Comparison of ENCODE assay signal across 9 mouse cellular contexts in genomic region chr8:110792574-110793200, GRCm38 (mm10). TPM values are rescaled to one million over a fixed set of nuclear protein-coding genes. Genes with fewer than 3 reads are reported as not detected.
A peak's percentile ranks its signal among the peaks of the same experiment; 100 is the strongest.
DNase-seq lines count a peak whose midpoint lies in the region; ATAC-seq and TF ChIP-seq lines count a peak whose summit lies in the region.
"Had no signal": no experiment of that assay in that cellular context is flagged by ENCODE, and none has a peak within 500 bp of the region (broad histone marks: within the 10 kb centered on the region; RNA-seq: fewer than 3 reads in every experiment).

No protein-coding gene starts in this region.

- H3K9ac ChIP-seq in hindbrain, embryonic 14.5 days = no peak overlapping the region
- H3K9ac ChIP-seq in hindbrain, embryonic 13.5 days = no peak overlapping the region
- no peak overlapping the region for H3K9ac ChIP-seq in kidney, embryonic 16.5 days (replicated peaks; ENCODE audit: low read length)

- no peak for ATAC-seq in hindbrain, embryonic 14.5 days (ENCODE audit: low FRiP score)
- ATAC-seq in hindbrain, embryonic 13.5 days (ENCODE audit: low FRiP score) = no peak
- ATAC-seq in kidney, embryonic 16.5 days (ENCODE audit: low FRiP score, low TSS enrichment) = peak; percentile 83

- peak; percentile 34 for DNase-seq in hindbrain, embryonic 14.5 days (ENCODE audit: low spot score)
- peak; percentile 60 for DNase-seq in brain, adult 2 months (ENCODE audit: low read depth, low spot score)
- DNase-seq in lung, postnatal 4 days = peak; percentile 68 to 83
- no peak for DNase-seq in adrenal gland, adult 18-20 months (ENCODE audit: low spot score in 2 of 2)
- no peak for DNase-seq in cerebellum, adult 2 months
- no peak for DNase-seq in thymus, postnatal 10 days (ENCODE audit: low spot score in 2 of 2)
- DNase-seq: heart, adult 2 months had no signal

- no peak for TF ChIP-seq POLR2A in cerebellum, adult 2 months (IDR thresholded peaks at IDR 0.05; ENCODE audit: borderline replicate concordance, insufficient read depth, low read length)

- peaks cover 3% of the 10 kb centered on the region; the same call in 1 of the 2 replicates for H3K9me3 ChIP-seq in hindbrain, embryonic 14.5 days (ENCODE audit: control insufficient read depth, low read length)
- H3K9me3 ChIP-seq in hindbrain, embryonic 13.5 days = no peaks in the 10 kb centered on the region
- peaks cover 4% of the 10 kb centered on the region for H3K9me3 ChIP-seq in kidney, embryonic 16.5 days (ENCODE audit: low read length)

- H3K4me2 ChIP-seq in hindbrain, embryonic 14.5 days (replicated peaks) = no peak overlapping the region
- H3K4me2 ChIP-seq in hindbrain, embryonic 13.5 days = no peak overlapping the region
- H3K4me2 ChIP-seq in kidney, embryonic 16.5 days (replicated peaks; ENCODE audit: low read depth, low read length) = peak overlapping the region; percentile 15

- no peak overlapping the region for H3K27ac ChIP-seq in hindbrain, embryonic 14.5 days
- H3K27ac ChIP-seq in hindbrain, embryonic 13.5 days = no peak overlapping the region
- H3K27ac ChIP-seq in kidney, embryonic 16.5 days (ENCODE audit: low read length) = peak overlapping the region; percentile 83
- no peak overlapping the region for H3K27ac ChIP-seq in cerebellum, adult 2 months (ENCODE audit: insufficient read depth, low read length)
- H3K27ac ChIP-seq: heart, adult 2 months had no signal

- H3K4me1 ChIP-seq in hindbrain, embryonic 14.5 days (replicated peaks; ENCODE audit: control insufficient read depth, insufficient read depth, low read length) = no peaks in the 10 kb centered on the region
- H3K4me1 ChIP-seq in hindbrain, embryonic 13.5 days (replicated peaks) = peaks cover 11% of the 10 kb centered on the region
- peaks cover 15% of the 10 kb centered on the region; the same call in 1 of the 2 replicates for H3K4me1 ChIP-seq in kidney, embryonic 16.5 days (ENCODE audit: insufficient read depth, low read length)
- H3K4me1 ChIP-seq in cerebellum, adult 2 months (ENCODE audit: control insufficient read depth, insufficient read depth, low read length) = no peaks in the 10 kb centered on the region; the same call in 1 of the 2 replicates

- H3K36me3 ChIP-seq in hindbrain, embryonic 14.5 days (replicated peaks; ENCODE audit: control insufficient read depth, insufficient read depth) = no peaks in the 10 kb centered on the region
- no peaks in the 10 kb centered on the region for H3K36me3 ChIP-seq in hindbrain, embryonic 13.5 days
- no peaks in the 10 kb centered on the region for H3K36me3 ChIP-seq in kidney, embryonic 16.5 days (ENCODE audit: insufficient read depth, low read length)

- no peak for TF ChIP-seq CTCF in cerebellum, adult 2 months (IDR thresholded peaks at IDR 0.05; ENCODE audit: borderline replicate concordance, insufficient read depth, low read depth, low read length)

- no peaks in the 10 kb centered on the region for H3K27me3 ChIP-seq in hindbrain, embryonic 14.5 days (ENCODE audit: control insufficient read depth, insufficient read depth, low read length)
- H3K27me3 ChIP-seq in hindbrain, embryonic 13.5 days = no peaks in the 10 kb centered on the region
- H3K27me3 ChIP-seq in kidney, embryonic 16.5 days (ENCODE audit: insufficient read depth, low read length) = no peaks in the 10 kb centered on the region
- H3K27me3 ChIP-seq in cerebellum, adult 2 months (ENCODE audit: control insufficient read depth, insufficient read depth, low read length) = no peaks in the 10 kb centered on the region

- WGBS in hindbrain, embryonic 14.5 days = 81% methylated on average over 11 of the region's 11 CpGs
- WGBS in hindbrain, embryonic 13.5 days = 82% methylated on average over 11 of the region's 11 CpGs
- WGBS in kidney, embryonic 16.5 days = 44% methylated on average over 11 of the region's 11 CpGs
- 69% methylated on average over 11 of the region's 11 CpGs for WGBS in cerebellum, adult 2 months

- H3K4me3 ChIP-seq in hindbrain, embryonic 14.5 days (replicated peaks; ENCODE audit: low read length) = no peak overlapping the region
- no peak overlapping the region for H3K4me3 ChIP-seq in hindbrain, embryonic 13.5 days
- no peak overlapping the region for H3K4me3 ChIP-seq in kidney, embryonic 16.5 days (ENCODE audit: low read length)
- H3K4me3 ChIP-seq in cerebellum, adult 2 months (replicated peaks; ENCODE audit: insufficient read depth, low read depth, low read length) = no peak overlapping the region
- H3K4me3 ChIP-seq: heart, adult 2 months had no signal

RNA-seq across cellular contexts. Expression of gene Il34, which starts 13.0 kb away (rescaled TPM):
- 5.4 and 6.1 TPM in 2 replicates for polyA plus RNA-seq in hindbrain, embryonic 14.5 days (2014; fragmentation: Nextera tagmentation; extraction: Ambion mirVana)
- polyA plus RNA-seq in hindbrain, embryonic 13.5 days (2015; fragmentation: Nextera tagmentation; extraction: Ambion mirVana) = 2.7 and 2.8 TPM in 2 replicates
- 3.0 and 3.2 TPM in 2 replicates for polyA plus RNA-seq in kidney, embryonic 16.5 days (2015; fragmentation: Nextera tagmentation; extraction: Ambion mirVana)
- total RNA-seq in adrenal gland, adult 18-20 months (2021) = 10 to 100 TPM; 18.0 to 86.4 TPM
- polyA plus RNA-seq in cerebellum, adult 2 months (2012; rRNA removed) = 15.8 and 21.1 TPM in 2 replicates

RNA-seq across cellular contexts. Expression of gene Cog4, which starts 53.7 kb away (rescaled TPM):
- 66.7 and 73.0 TPM in 2 replicates for polyA plus RNA-seq in hindbrain, embryonic 14.5 days (2014; fragmentation: Nextera tagmentation; extraction: Ambion mirVana)
- polyA plus RNA-seq in hindbrain, embryonic 13.5 days (2015; fragmentation: Nextera tagmentation; extraction: Ambion mirVana) = 71.9 and 77.8 TPM in 2 replicates
- 86.9 and 88.5 TPM in 2 replicates for polyA plus RNA-seq in kidney, embryonic 16.5 days (2015; fragmentation: Nextera tagmentation; extraction: Ambion mirVana)
- 10 to 100 TPM; 78.4 to 92.3 TPM for total RNA-seq in adrenal gland, adult 18-20 months (2021)
- polyA plus RNA-seq in cerebellum, adult 2 months (2012; rRNA removed) = 56.5 and 60.2 TPM in 2 replicates

RNA-seq across cellular contexts. Expression of gene Sf3b3, which starts 53.9 kb away (rescaled TPM):
- 92.2 and 102 TPM in 2 replicates for polyA plus RNA-seq in hindbrain, embryonic 14.5 days (2014; fragmentation: Nextera tagmentation; extraction: Ambion mirVana)
- polyA plus RNA-seq in hindbrain, embryonic 13.5 days (2015; fragmentation: Nextera tagmentation; extraction: Ambion mirVana) = 106 and 109 TPM in 2 replicates
- 175 and 182 TPM in 2 replicates for polyA plus RNA-seq in kidney, embryonic 16.5 days (2015; fragmentation: Nextera tagmentation; extraction: Ambion mirVana)
- total RNA-seq in adrenal gland, adult 18-20 months (2021) = 10 to 100 TPM; 54.0 to 65.8 TPM
- 44.5 and 49.9 TPM in 2 replicates for polyA plus RNA-seq in cerebellum, adult 2 months (2012; rRNA removed)

Comparison
In these comparisons a context has a peak if more than half of its experiments do, and no peak if none do; other contexts are left out.
1. DNase-seq: peak in hindbrain, embryonic 14.5 days (single experiment), brain, adult 2 months (single experiment) and lung, postnatal 4 days (2 of 2); none in adrenal gland, adult 18-20 months (0 of 2), cerebellum, adult 2 months (0 of 2) and thymus, postnatal 10 days (0 of 2).